Mouse (Mus musculus): ENCODE data around the gene Rplp0. TPM values are rescaled to one million over a fixed set of nuclear protein-coding genes. Genes with fewer than 3 reads are reported as not detected.
A peak's percentile ranks its signal among the peaks of the same experiment; 100 is the strongest.

The Rplp0 gene
- polyA plus RNA-seq, 1 experiment from 2014 or later = 1,725 TPM

- WGBS (ENCODE audit: insufficient replicate concordance) = 46% methylated on average over 17 of the region's 17 CpGs
- H3K27ac ChIP-seq = peak overlapping the region; percentile 78
- H3K4me2 ChIP-seq = peak overlapping the region; percentile 60
- H3K4me3 ChIP-seq = peak overlapping the region; percentile 36; the same call in 1 of the 2 replicates
- no peaks in the 10 kb centered on the region for H3K27me3 ChIP-seq (replicated peaks)
- peak overlapping the region; percentile 7; the same call in 1 of the 2 replicates for H3K9ac ChIP-seq
- H3K36me3 ChIP-seq = peaks cover 44% of the 10 kb centered on the region
- peak; percentile 60 for ATAC-seq
- peaks cover 53% of the 10 kb centered on the region for H3K4me1 ChIP-seq
- H3K9me3 ChIP-seq (replicated peaks) = no peaks in the 10 kb centered on the region
Observed at GRCm38 (mm10) chr5:115543509-115544253, 15.6 kb upstream of the Rplp0 start.

- Histone ChIP-seq H3K4me1 (peaks cover 45% of the 10 kb centered on the region), H3K4me2 (no peak overlapping the region), H3K36me3 (peaks cover 54% of the 10 kb centered on the region), H3K9me3 (replicated peaks) (no peaks in the 10 kb centered on the region), H3K27ac (no peak overlapping the region), H3K27me3 (replicated peaks) (no peaks in the 10 kb centered on the region), H3K4me3 (no peak overlapping the region), H3K9ac (no peak overlapping the region)
- ATAC-seq = no peak
- 61% methylated on average over 18 of the region's 18 CpGs for WGBS (ENCODE audit: insufficient replicate concordance)
Observed at GRCm38 (mm10) chr5:115544655-115545185, 14.5 kb upstream of the Rplp0 start.

GRCm38 (mm10) chr5:115545636-115546035 lies 13.6 kb upstream of the Rplp0 start:
- peaks cover 63% of the 10 kb centered on the region for H3K36me3 ChIP-seq
- WGBS (ENCODE audit: insufficient replicate concordance) = 88% methylated on average over 14 of the region's 14 CpGs

GRCm38 (mm10) chr5:115546536-115546935 lies 12.7 kb upstream of the Rplp0 start:
- H3K36me3 ChIP-seq = peaks cover 72% of the 10 kb centered on the region
- H3K4me2 ChIP-seq = no peak overlapping the region
- no peak for ATAC-seq
- H3K4me1 ChIP-seq = peaks cover 40% of the 10 kb centered on the region
- no peaks in the 10 kb centered on the region for H3K9me3 ChIP-seq (replicated peaks)
- H3K27me3 ChIP-seq (replicated peaks) = no peaks in the 10 kb centered on the region
- 89% methylated on average over 11 of the region's 11 CpGs for WGBS (ENCODE audit: insufficient replicate concordance)
- no peak overlapping the region for H3K4me3 ChIP-seq
- no peak overlapping the region for H3K9ac ChIP-seq
- H3K27ac ChIP-seq = no peak overlapping the region

More at GRCm38 (mm10) chr5:115545636-115546035, 13.6 kb upstream of the Rplp0 start:
- H3K9ac ChIP-seq = no peak overlapping the region
- H3K4me2 ChIP-seq = no peak overlapping the region
- no peak overlapping the region for H3K27ac ChIP-seq
- no peaks in the 10 kb centered on the region for H3K9me3 ChIP-seq (replicated peaks)
- peaks cover 45% of the 10 kb centered on the region for H3K4me1 ChIP-seq
- no peaks in the 10 kb centered on the region for H3K27me3 ChIP-seq (replicated peaks)
- H3K4me3 ChIP-seq = no peak overlapping the region
- ATAC-seq = no peak

- H3K9me3 ChIP-seq (replicated peaks) = no peaks in the 10 kb centered on the region
- H3K4me3 ChIP-seq = no peak overlapping the region
- no peak overlapping the region for H3K4me2 ChIP-seq
- H3K4me1 ChIP-seq = peaks cover 37% of the 10 kb centered on the region
- no peaks in the 10 kb centered on the region for H3K27me3 ChIP-seq (replicated peaks)
- WGBS (ENCODE audit: insufficient replicate concordance) = 85% methylated on average over 6 of the region's 6 CpGs
- H3K9ac ChIP-seq = no peak overlapping the region
- ATAC-seq = no peak
- H3K27ac ChIP-seq = no peak overlapping the region
- H3K36me3 ChIP-seq = peaks cover 77% of the 10 kb centered on the region
Observed at GRCm38 (mm10) chr5:115547014-115547413, 12.3 kb upstream of the Rplp0 start.

GRCm38 (mm10) chr5:115547421-115547820 lies 11.8 kb upstream of the Rplp0 start:
- Histone ChIP-seq H3K36me3 (peaks cover 81% of the 10 kb centered on the region), H3K27ac (no peak overlapping the region)

GRCm38 (mm10) chr5:115548501-115549285 lies 10.6 kb upstream of the Rplp0 start:
- H3K4me3 ChIP-seq = no peak overlapping the region
- H3K36me3 ChIP-seq = peaks cover 94% of the 10 kb centered on the region
- no peak overlapping the region for H3K27ac ChIP-seq
- H3K4me1 ChIP-seq = peaks cover 20% of the 10 kb centered on the region
- 82% methylated on average over 18 of the region's 18 CpGs for WGBS (ENCODE audit: insufficient replicate concordance)
- no peaks in the 10 kb centered on the region for H3K27me3 ChIP-seq (replicated peaks)
- ATAC-seq = no peak
- H3K4me2 ChIP-seq = no peak overlapping the region
- no peak overlapping the region for H3K9ac ChIP-seq
- H3K9me3 ChIP-seq (replicated peaks) = no peaks in the 10 kb centered on the region

More at GRCm38 (mm10) chr5:115547421-115547820, 11.8 kb upstream of the Rplp0 start:
- WGBS (ENCODE audit: insufficient replicate concordance) = 77% methylated on average over 7 of the region's 7 CpGs
- Histone ChIP-seq H3K4me1 (peaks cover 33% of the 10 kb centered on the region), H3K27me3 (replicated peaks) (no peaks in the 10 kb centered on the region), H3K9ac (no peak overlapping the region), H3K9me3 (replicated peaks) (no peaks in the 10 kb centered on the region), H3K4me2 (no peak overlapping the region), H3K4me3 (no peak overlapping the region)
- ATAC-seq = no peak

- Histone ChIP-seq H3K4me2 (no peak overlapping the region), H3K36me3 (peaks cover 98% of the 10 kb centered on the region), H3K9me3 (replicated peaks) (no peaks in the 10 kb centered on the region), H3K27ac (no peak overlapping the region), H3K27me3 (replicated peaks) (no peaks in the 10 kb centered on the region), H3K4me1 (peaks cover 17% of the 10 kb centered on the region; the same call in 1 of the 2 replicates), H3K9ac (no peak overlapping the region), H3K4me3 (no peak overlapping the region)
- no peak for ATAC-seq
- WGBS (ENCODE audit: insufficient replicate concordance) = 79% methylated on average over 11 of the region's 11 CpGs
Observed at GRCm38 (mm10) chr5:115550482-115551005, 8.7 kb upstream of the Rplp0 start.

GRCm38 (mm10) chr5:115551386-115551785 lies 7.9 kb upstream of the Rplp0 start:
- Histone ChIP-seq H3K4me1 (peaks cover 26% of the 10 kb centered on the region), H3K4me2 (no peak overlapping the region), H3K9ac (no peak overlapping the region), H3K9me3 (replicated peaks) (no peaks in the 10 kb centered on the region), H3K27ac (no peak overlapping the region), H3K27me3 (replicated peaks) (no peaks in the 10 kb centered on the region), H3K4me3 (no peak overlapping the region), H3K36me3 (peaks cover 89% of the 10 kb centered on the region)
- 75% methylated on average over 12 of the region's 12 CpGs for WGBS (ENCODE audit: insufficient replicate concordance)
- ATAC-seq = no peak

GRCm38 (mm10) chr5:115551799-115552198 lies 7.5 kb upstream of the Rplp0 start:
- Histone ChIP-seq H3K4me3 (no peak overlapping the region), H3K4me2 (no peak overlapping the region), H3K9me3 (replicated peaks) (no peaks in the 10 kb centered on the region), H3K27ac (no peak overlapping the region), H3K4me1 (peaks cover 26% of the 10 kb centered on the region), H3K36me3 (peaks cover 85% of the 10 kb centered on the region), H3K27me3 (replicated peaks) (no peaks in the 10 kb centered on the region), H3K9ac (no peak overlapping the region)
- no peak for ATAC-seq
- WGBS (ENCODE audit: insufficient replicate concordance) = 85% methylated on average over 13 of the region's 13 CpGs

- no peak overlapping the region for H3K9ac ChIP-seq
- no peaks in the 10 kb centered on the region for H3K9me3 ChIP-seq (replicated peaks)
- H3K4me3 ChIP-seq = no peak overlapping the region
- H3K36me3 ChIP-seq = peaks cover 64% of the 10 kb centered on the region
- no peak overlapping the region for H3K27ac ChIP-seq
- ATAC-seq = no peak
- peaks cover 24% of the 10 kb centered on the region for H3K4me1 ChIP-seq
- no peak overlapping the region for H3K4me2 ChIP-seq
- no peaks in the 10 kb centered on the region for H3K27me3 ChIP-seq (replicated peaks)
- WGBS (ENCODE audit: insufficient replicate concordance) = 85% methylated on average over 33 of the region's 33 CpGs
Observed at GRCm38 (mm10) chr5:115553801-115554420, 5.4 kb upstream of the Rplp0 start.
